Mouse (Mus musculus): Measurements from ENCODE around the gene Specc1. TPM values are rescaled to one million over a fixed set of nuclear protein-coding genes. Genes with fewer than 3 reads are reported as not detected.

The Specc1 gene
- polyA plus RNA-seq, 2 experiments = 8.7 to 8.9 TPM

- no peaks in the 10 kb centered on the region for H3K36me3 ChIP-seq (ENCODE audit: control insufficient read depth, insufficient read depth, low read length)
- no peak overlapping the region for H3K4me3 ChIP-seq (replicated peaks; ENCODE audit: low read length)
- TF ChIP-seq POLR2A (IDR thresholded peaks at IDR 0.05; ENCODE audit: borderline replicate concordance, extremely low read depth, insufficient read depth, insufficient read length) = no peak
- no peak for DNase-seq (ENCODE audit: low spot score)
- no peak for ATAC-seq (ENCODE audit: low FRiP score, low read depth)
- 0 out of 2 replicates have a peak, but pooled peaks cover 3% of the 10 kb centered on the region for H3K4me1 ChIP-seq (ENCODE audit: control insufficient read depth, insufficient read depth, low read length)
- H3K9ac ChIP-seq (ENCODE audit: low read depth, low read length, severe bottlenecking) = no peak overlapping the region
- WGBS = 75% methylated on average over 4 of the region's 4 CpGs
- H3K27me3 ChIP-seq (ENCODE audit: control insufficient read depth, insufficient read depth, low read length) = no peaks in the 10 kb centered on the region
- H3K9me3 ChIP-seq (ENCODE audit: control insufficient read depth, low read length) = no peaks in the 10 kb centered on the region
- H3K27ac ChIP-seq (replicated peaks; ENCODE audit: low read depth, low read length) = no peak overlapping the region
- H3K4me2 ChIP-seq (replicated peaks; ENCODE audit: low read depth, low read length, severe bottlenecking) = no peak overlapping the region
These were observed 69.8 kb downstream of the Specc1 start for GRCm38 (mm10) chr11:62026345-62026815.

- no peak for TF ChIP-seq POLR2A (IDR thresholded peaks at IDR 0.05; ENCODE audit: borderline replicate concordance, extremely low read depth, insufficient read depth, insufficient read length)
- Histone ChIP-seq H3K4me3 (replicated peaks; ENCODE audit: low read length) (no peak overlapping the region), H3K36me3 (ENCODE audit: control insufficient read depth, insufficient read depth, low read length) (no peaks in the 10 kb centered on the region), H3K9ac (ENCODE audit: low read depth, low read length, severe bottlenecking) (no peak overlapping the region), H3K27me3 (ENCODE audit: control insufficient read depth, insufficient read depth, low read length) (no peaks in the 10 kb centered on the region), H3K27ac (replicated peaks; ENCODE audit: low read depth, low read length) (no peak overlapping the region), H3K4me1 (ENCODE audit: control insufficient read depth, insufficient read depth, low read length) (0 out of 2 replicates have a peak, but pooled peaks cover 3% of the 10 kb centered on the region), H3K4me2 (replicated peaks; ENCODE audit: low read depth, low read length, severe bottlenecking) (no peak overlapping the region), H3K9me3 (ENCODE audit: control insufficient read depth, low read length) (no peaks in the 10 kb centered on the region)
- ATAC-seq (ENCODE audit: low FRiP score, low read depth) = no peak
- DNase-seq (ENCODE audit: low spot score) = peak; percentile 18
- WGBS = 84% methylated on average over 6 of the region's 6 CpGs
These were observed 70.7 kb downstream of the Specc1 start for GRCm38 (mm10) chr11:62027271-62027670.

GRCm38 (mm10) chr11:62027705-62028104, 71.1 kb downstream of the Specc1 start:
- 72% methylated on average over 2 of the region's 2 CpGs for WGBS
- H3K9me3 ChIP-seq (ENCODE audit: control insufficient read depth, low read length) = no peaks in the 10 kb centered on the region
- H3K27me3 ChIP-seq (ENCODE audit: control insufficient read depth, insufficient read depth, low read length) = no peaks in the 10 kb centered on the region
- TF ChIP-seq POLR2A (IDR thresholded peaks at IDR 0.05; ENCODE audit: borderline replicate concordance, extremely low read depth, insufficient read depth, insufficient read length) = no peak
- ATAC-seq (ENCODE audit: low FRiP score, low read depth) = no peak
- no peak overlapping the region for H3K4me3 ChIP-seq (replicated peaks; ENCODE audit: low read length)
- H3K9ac ChIP-seq (ENCODE audit: low read depth, low read length, severe bottlenecking) = no peak overlapping the region
- DNase-seq (ENCODE audit: low spot score) = no peak
- H3K4me1 ChIP-seq (ENCODE audit: control insufficient read depth, insufficient read depth, low read length) = 0 out of 2 replicates have a peak, but pooled peaks cover 3% of the 10 kb centered on the region
- H3K36me3 ChIP-seq (ENCODE audit: control insufficient read depth, insufficient read depth, low read length) = no peaks in the 10 kb centered on the region
- H3K4me2 ChIP-seq (replicated peaks; ENCODE audit: low read depth, low read length, severe bottlenecking) = no peak overlapping the region
- no peak overlapping the region for H3K27ac ChIP-seq (replicated peaks; ENCODE audit: low read depth, low read length)

- no peak for TF ChIP-seq POLR2A (IDR thresholded peaks at IDR 0.05; ENCODE audit: borderline replicate concordance, extremely low read depth, insufficient read depth, insufficient read length)
- 0 out of 2 replicates have a peak, but pooled peaks cover under 1% of the 10 kb centered on the region for H3K4me1 ChIP-seq (ENCODE audit: control insufficient read depth, insufficient read depth, low read length)
- no peaks in the 10 kb centered on the region for H3K27me3 ChIP-seq (ENCODE audit: control insufficient read depth, insufficient read depth, low read length)
- no peaks in the 10 kb centered on the region for H3K9me3 ChIP-seq (ENCODE audit: control insufficient read depth, low read length)
- ATAC-seq (ENCODE audit: low FRiP score, low read depth) (no peak), DNase-seq (ENCODE audit: low spot score) (no peak)
- no peaks in the 10 kb centered on the region for H3K36me3 ChIP-seq (ENCODE audit: control insufficient read depth, insufficient read depth, low read length)
- H3K4me2 ChIP-seq (replicated peaks; ENCODE audit: low read depth, low read length, severe bottlenecking) = no peak overlapping the region
- H3K4me3 ChIP-seq (replicated peaks; ENCODE audit: low read length) = no peak overlapping the region
- H3K27ac ChIP-seq (replicated peaks; ENCODE audit: low read depth, low read length) = no peak overlapping the region
- no peak overlapping the region for H3K9ac ChIP-seq (ENCODE audit: low read depth, low read length, severe bottlenecking)
- WGBS = 86% methylated on average over 9 of the region's 9 CpGs
These were observed 72.6 kb downstream of the Specc1 start for GRCm38 (mm10) chr11:62029171-62029570.

GRCm38 (mm10) chr11:62034564-62034963, 78.0 kb downstream of the Specc1 start:
- Histone ChIP-seq H3K27me3 (ENCODE audit: control insufficient read depth, insufficient read depth, low read length) (no peaks in the 10 kb centered on the region), H3K27ac (replicated peaks; ENCODE audit: low read depth, low read length) (no peak overlapping the region), H3K9ac (ENCODE audit: low read depth, low read length, severe bottlenecking) (no peak overlapping the region), H3K4me2 (replicated peaks; ENCODE audit: low read depth, low read length, severe bottlenecking) (no peak overlapping the region), H3K4me3 (replicated peaks; ENCODE audit: low read length) (no peak overlapping the region), H3K36me3 (ENCODE audit: control insufficient read depth, insufficient read depth, low read length) (no peaks in the 10 kb centered on the region), H3K9me3 (ENCODE audit: control insufficient read depth, low read length) (no peaks in the 10 kb centered on the region), H3K4me1 (ENCODE audit: control insufficient read depth, insufficient read depth, low read length) (no peaks in the 10 kb centered on the region)
- TF ChIP-seq POLR2A (IDR thresholded peaks at IDR 0.05; ENCODE audit: borderline replicate concordance, extremely low read depth, insufficient read depth, insufficient read length) = no peak
- DNase-seq (ENCODE audit: low spot score) = no peak
- WGBS = 44% methylated on average over 6 of the region's 6 CpGs
- no peak for ATAC-seq (ENCODE audit: low FRiP score, low read depth)

- WGBS = 93% methylated on average over 1 of the region's 1 CpGs
- H3K9me3 ChIP-seq (ENCODE audit: control insufficient read depth, low read length) = no peaks in the 10 kb centered on the region
- no peak overlapping the region for H3K27ac ChIP-seq (replicated peaks; ENCODE audit: low read depth, low read length)
- no peak overlapping the region for H3K4me3 ChIP-seq (replicated peaks; ENCODE audit: low read length)
- no peaks in the 10 kb centered on the region for H3K4me1 ChIP-seq (ENCODE audit: control insufficient read depth, insufficient read depth, low read length)
- H3K4me2 ChIP-seq (replicated peaks; ENCODE audit: low read depth, low read length, severe bottlenecking) = no peak overlapping the region
- H3K9ac ChIP-seq (ENCODE audit: low read depth, low read length, severe bottlenecking) = no peak overlapping the region
- H3K27me3 ChIP-seq (ENCODE audit: control insufficient read depth, insufficient read depth, low read length) = no peaks in the 10 kb centered on the region
- H3K36me3 ChIP-seq (ENCODE audit: control insufficient read depth, insufficient read depth, low read length) = no peaks in the 10 kb centered on the region
- DNase-seq (ENCODE audit: low spot score) (no peak), ATAC-seq (ENCODE audit: low FRiP score, low read depth) (no peak)
- no peak for TF ChIP-seq POLR2A (IDR thresholded peaks at IDR 0.05; ENCODE audit: borderline replicate concordance, extremely low read depth, insufficient read depth, insufficient read length)
These were observed 78.7 kb downstream of the Specc1 start for GRCm38 (mm10) chr11:62035220-62035619.

All from limb, embryonic 14.5 days (tissue).